Mouse (Mus musculus) lung, postnatal 0 days (tissue): ENCODE results near the gene Chn2.

Experiments
- CTCF ChIP-seq: IDR thresholded peaks from 2 replicates; pipeline ENCODE4 v1.5.1; 2016; ENCODE audit warnings: antibody characterized with exemption, mild to moderate bottlenecking
- EP300 ChIP-seq: IDR thresholded peaks from 2 replicates; pipeline ENCODE4 v1.6.1; 2016; ENCODE audit warnings: antibody characterized with exemption, mild to moderate bottlenecking, control low read depth

GRCm38 (mm10) chr6:54056548-54057532, 17.5 kb downstream of the Chn2 start:
- TF ChIP-seq CTCF: no peak
- no peak for TF ChIP-seq EP300
